Mouse (Mus musculus): ENCODE measurements at regions not wholly inside any gene's neighbourhood (a gene's known extent, or its start where the extent isn't known, plus 50 kb on each side); places are given as distances from the start of the nearest gene placed in this dataset.

DNA sequence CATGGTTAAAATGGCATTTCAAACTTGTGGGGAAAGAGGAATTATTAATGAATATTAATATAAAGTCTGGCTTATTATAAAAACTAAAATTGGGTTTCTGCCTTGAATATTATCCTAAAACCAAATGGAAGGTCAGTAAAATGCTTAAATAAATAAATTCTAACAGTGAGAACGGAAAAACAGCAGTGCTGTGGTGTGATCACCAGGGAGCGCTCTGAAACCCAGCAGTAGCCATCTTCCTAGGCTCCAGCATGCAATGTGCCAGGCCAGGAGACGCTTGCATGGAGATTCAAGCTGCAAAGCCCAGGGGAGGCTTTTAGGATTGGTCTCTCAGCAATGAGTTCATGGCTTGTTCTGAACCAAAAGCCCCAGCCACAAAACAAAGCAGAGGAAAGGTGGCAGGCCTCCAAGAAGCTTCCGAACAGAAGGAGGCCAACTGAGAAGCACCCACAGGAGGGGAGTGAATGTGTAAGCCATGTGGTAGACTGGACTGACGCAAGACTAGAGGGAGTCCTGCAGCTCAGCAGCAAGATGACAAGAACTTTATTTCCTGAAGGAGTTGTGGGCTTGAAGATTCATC is 52.3 kb upstream of the Bace2 start:
- TF ChIP-seq POLR2A (IDR thresholded peaks at IDR 0.05; ENCODE audit: low read depth, low read length): no peak
- TF ChIP-seq CTCF (IDR thresholded peaks at IDR 0.05; ENCODE audit: extremely low read depth, insufficient read depth, insufficient read length, insufficient replicate concordance): no peak
